Mouse (Mus musculus): ENCODE data around the gene Dcp1a. TPM values are rescaled to one million over a fixed set of nuclear protein-coding genes. Genes with fewer than 3 reads are reported as not detected.

Dcp1a gene
- polyA plus RNA-seq (2015; fragmentation: Nextera tagmentation; extraction: Ambion mirVana), result 18.4 and 19.3 TPM in 2 replicates

DNA sequence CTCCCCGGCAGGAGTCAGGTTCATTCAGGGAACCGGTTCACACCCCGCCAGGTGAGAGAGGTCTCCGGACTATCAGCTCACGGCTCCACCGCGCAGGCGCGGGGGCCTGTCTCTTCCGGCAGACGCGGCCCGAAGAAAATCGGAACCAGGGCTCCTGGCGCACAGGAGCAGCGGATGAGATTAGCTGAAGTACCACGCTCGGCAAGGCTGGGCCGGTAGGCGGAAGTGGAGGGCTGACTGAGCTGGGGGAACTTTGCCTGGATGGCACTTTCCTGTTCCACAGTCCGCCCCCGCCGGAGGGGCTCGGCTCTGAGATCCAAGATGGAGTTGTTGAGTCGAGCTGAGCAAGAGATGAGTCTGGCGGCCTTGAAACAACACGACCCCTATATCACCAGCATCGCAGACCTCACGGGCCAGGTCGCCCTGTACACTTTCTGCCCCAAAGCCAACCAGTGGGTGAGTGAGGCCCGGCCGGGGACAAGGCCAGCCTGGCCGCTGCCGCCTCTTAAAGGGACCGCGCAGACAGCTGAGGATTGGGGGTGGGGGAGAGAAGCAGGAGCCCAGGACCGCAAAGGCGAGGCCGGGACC is at the start of gene Dcp1a:
Gene Dcp1a (plus strand): TSS at position 175 of the 588 bp plus-strand sequence.
- H3K27me3 ChIP-seq, result 0 out of 2 replicates have a peak, but pooled peaks cover 11% of the 10 kb centered on the region
- peak within 1 kb of the TSS; percentile 96 for H3K9ac ChIP-seq
- under 1% methylated on average over 39 of the region's 39 CpGs for WGBS
- no peaks in the 10 kb centered on the region for H3K9me3 ChIP-seq
- peaks cover 24% of the 10 kb centered on the region for H3K36me3 ChIP-seq
- H3K27ac ChIP-seq, result peak within 1 kb of the TSS; percentile 90
- peak; percentile 99 for ATAC-seq (ENCODE audit: low FRiP score)
- H3K4me2 ChIP-seq, result peak within 1 kb of the TSS; percentile 63
- peaks cover 20% of the 10 kb centered on the region for H3K4me1 ChIP-seq (replicated peaks)
- peak within 1 kb of the TSS; percentile 93 for H3K4me3 ChIP-seq

DNA sequence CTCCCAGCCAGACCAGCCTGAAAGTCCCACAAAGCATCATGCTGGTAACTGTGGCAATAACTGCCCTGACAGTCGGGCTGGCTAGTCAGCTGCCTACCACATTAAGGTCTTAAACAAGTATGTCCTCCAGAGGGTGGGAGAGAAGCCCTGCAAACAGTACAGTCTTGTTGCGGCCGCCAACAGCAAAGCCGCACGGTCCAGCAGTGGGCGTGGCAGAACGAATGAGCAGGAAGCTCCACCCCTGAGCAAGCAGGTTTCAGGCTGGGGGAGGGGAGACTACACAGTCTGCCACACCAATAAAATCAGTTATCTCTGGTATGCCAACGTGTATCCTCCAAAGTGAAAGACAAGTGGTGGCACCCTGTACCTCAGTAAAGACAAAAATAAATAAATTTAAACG is 49.7 kb upstream of the Dcp1a start:
- no peak overlapping the region for H3K4me2 ChIP-seq
- no peaks in the 10 kb centered on the region for H3K27me3 ChIP-seq
- H3K4me3 ChIP-seq, result no peak overlapping the region
- no peaks in the 10 kb centered on the region for H3K9me3 ChIP-seq
- 72% methylated on average over 9 of the region's 9 CpGs for WGBS
- no peak overlapping the region for H3K27ac ChIP-seq
- no peak for ATAC-seq (ENCODE audit: low FRiP score)
- no peaks in the 10 kb centered on the region for H3K36me3 ChIP-seq
- no peak overlapping the region for H3K9ac ChIP-seq
- peaks cover 17% of the 10 kb centered on the region for H3K4me1 ChIP-seq (replicated peaks)

DNA sequence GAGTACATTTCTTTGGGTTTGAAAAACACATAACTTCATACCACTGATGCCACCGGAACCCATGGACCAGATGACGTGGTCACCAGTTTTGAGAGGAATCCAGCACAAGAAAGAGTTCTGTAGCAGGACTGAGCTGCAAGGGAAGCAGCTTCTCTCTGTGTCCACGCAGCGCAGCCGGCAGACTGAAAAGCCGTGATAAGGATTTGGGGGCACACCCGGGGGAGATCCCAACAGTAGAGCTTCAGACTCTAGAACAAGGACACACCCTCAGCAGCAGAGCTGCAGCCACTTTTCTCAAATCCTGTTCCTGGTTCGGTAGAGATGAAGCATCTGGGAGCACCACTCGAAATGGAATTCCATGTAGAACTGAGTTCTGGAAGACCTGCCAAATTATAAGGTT is 49.3 kb upstream of the Dcp1a start:
- Histone ChIP-seq H3K4me3 (no peak overlapping the region), H3K4me2 (no peak overlapping the region), H3K27me3 (no peaks in the 10 kb centered on the region), H3K9me3 (no peaks in the 10 kb centered on the region), H3K27ac (no peak overlapping the region), H3K4me1 (replicated peaks) (peaks cover 12% of the 10 kb centered on the region), H3K36me3 (no peaks in the 10 kb centered on the region), H3K9ac (no peak overlapping the region)
- 89% methylated on average over 9 of the region's 9 CpGs for WGBS
- no peak for ATAC-seq (ENCODE audit: low FRiP score)

DNA sequence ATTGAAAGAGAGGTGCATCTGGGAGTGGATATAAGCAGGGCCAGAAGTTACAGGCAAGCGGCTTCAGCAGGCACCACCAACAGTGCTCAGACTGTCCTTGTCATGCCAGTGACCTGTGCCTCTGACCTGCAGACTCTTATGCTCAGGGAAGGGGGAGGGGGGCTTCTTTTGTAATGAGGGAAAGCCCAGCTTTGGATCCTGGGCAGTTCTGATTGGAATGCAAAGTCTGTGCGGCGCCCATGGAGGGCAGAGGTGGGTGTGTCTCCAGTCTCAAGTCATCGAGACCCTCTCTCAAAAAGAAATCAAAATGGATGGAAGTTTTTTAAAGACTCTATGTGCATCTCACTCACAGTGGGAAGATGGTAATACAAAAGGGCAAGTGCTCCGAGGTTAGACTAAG is 48.9 kb upstream of the Dcp1a start:
- Histone ChIP-seq H3K36me3 (no peaks in the 10 kb centered on the region), H3K27ac (no peak overlapping the region), H3K4me3 (no peak overlapping the region), H3K9me3 (no peaks in the 10 kb centered on the region), H3K27me3 (no peaks in the 10 kb centered on the region), H3K4me1 (replicated peaks) (peaks cover 8% of the 10 kb centered on the region), H3K9ac (no peak overlapping the region), H3K4me2 (no peak overlapping the region)
- WGBS, result 56% methylated on average over 5 of the region's 5 CpGs
- no peak for ATAC-seq (ENCODE audit: low FRiP score)

DNA sequence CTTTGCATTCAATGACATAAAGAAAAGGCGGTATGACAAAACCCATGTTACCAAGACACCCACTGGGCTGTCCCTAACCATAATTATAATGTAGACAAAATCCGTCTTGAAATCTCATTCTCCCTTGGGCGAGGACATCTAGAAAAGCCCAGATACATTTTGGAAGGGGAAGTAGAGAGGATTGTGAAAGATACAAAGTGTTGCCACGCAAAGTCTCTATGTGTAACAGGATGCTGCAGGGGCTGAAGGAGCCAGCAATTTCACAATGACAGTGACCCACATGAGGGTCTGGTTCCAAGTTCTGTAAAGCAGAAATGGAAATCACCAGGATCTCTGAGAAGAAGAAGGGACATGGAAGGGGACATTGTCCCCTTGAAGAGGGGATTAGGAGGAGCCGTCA is 44.0 kb upstream of the Dcp1a start:
- H3K4me2 ChIP-seq, result no peak overlapping the region
- no peak overlapping the region for H3K4me3 ChIP-seq
- ATAC-seq (ENCODE audit: low FRiP score), result no peak
- no peaks in the 10 kb centered on the region for H3K9me3 ChIP-seq
- 90% methylated on average over 5 of the region's 5 CpGs for WGBS
- H3K27me3 ChIP-seq, result no peaks in the 10 kb centered on the region
- no peaks in the 10 kb centered on the region for H3K36me3 ChIP-seq
- H3K9ac ChIP-seq, result no peak overlapping the region
- H3K4me1 ChIP-seq (replicated peaks), result no peaks in the 10 kb centered on the region
- H3K27ac ChIP-seq, result no peak overlapping the region

DNA sequence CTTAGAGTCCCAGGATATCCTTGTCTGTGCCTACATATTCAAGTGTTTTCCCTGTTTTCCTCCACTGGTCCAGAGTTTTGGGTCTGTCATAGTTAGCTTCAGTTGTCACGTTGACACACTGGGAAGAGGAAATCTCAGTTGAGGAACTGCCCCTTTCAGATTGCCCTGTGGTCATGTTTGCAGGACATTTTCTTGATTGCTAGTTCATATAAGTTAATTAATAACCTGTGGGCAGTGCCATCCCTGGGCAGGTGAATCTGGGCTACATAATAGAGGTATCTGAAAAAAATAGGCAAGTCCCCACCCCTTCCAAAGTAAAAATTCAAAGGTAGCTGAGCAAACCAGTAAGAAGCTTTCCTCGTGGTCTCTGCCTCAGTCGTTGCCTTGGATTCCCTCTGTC is 39.4 kb upstream of the Dcp1a start:
- no peak overlapping the region for H3K27ac ChIP-seq
- no peaks in the 10 kb centered on the region for H3K36me3 ChIP-seq
- no peaks in the 10 kb centered on the region for H3K9me3 ChIP-seq
- no peak overlapping the region for H3K4me3 ChIP-seq
- no peak for ATAC-seq (ENCODE audit: low FRiP score)
- H3K9ac ChIP-seq, result no peak overlapping the region
- no peaks in the 10 kb centered on the region for H3K27me3 ChIP-seq
- no peak overlapping the region for H3K4me2 ChIP-seq
- WGBS, result 80% methylated on average over 3 of the region's 3 CpGs
- no peaks in the 10 kb centered on the region for H3K4me1 ChIP-seq (replicated peaks)

DNA sequence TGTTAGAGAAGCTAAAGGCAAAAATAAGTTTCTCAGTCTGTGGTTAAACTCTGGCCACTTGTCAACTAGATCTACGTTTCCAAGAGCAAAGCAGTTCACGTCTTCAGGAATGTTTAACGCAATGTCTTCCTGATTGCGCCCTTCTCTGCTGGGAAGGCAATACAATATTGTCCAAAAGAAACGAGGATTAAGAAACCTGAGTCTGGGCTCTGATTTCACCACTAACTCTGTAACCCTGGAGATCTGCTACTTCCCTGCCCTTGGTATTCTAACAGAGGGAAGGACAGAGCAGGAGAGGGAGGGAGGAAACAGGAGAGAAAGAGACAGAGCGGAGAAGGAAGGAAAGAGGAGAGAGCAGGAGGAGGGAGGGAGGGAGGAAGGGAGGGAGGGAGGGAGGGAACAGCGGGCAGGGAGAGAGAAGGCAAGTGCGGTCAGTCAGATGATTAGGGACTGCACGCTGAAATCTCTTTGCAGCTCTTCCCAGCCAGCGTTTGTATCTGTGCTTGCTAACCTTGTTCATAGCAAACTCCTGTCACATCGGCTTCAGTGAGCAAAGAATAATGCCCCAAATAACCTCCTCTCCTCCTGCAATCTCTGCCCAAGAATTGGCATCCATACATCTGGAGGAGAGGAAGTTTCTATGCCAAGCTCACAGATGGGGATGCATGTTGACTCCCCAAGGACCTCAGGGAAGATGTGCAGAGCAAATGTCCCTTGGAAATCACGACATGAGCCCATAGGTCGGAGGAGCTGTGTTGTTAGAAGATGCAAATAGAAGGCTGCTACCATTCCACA is 23.3 kb upstream of the Dcp1a start:
- H3K9me3 ChIP-seq, result no peaks in the 10 kb centered on the region
- H3K4me1 ChIP-seq (replicated peaks), result peaks cover 4% of the 10 kb centered on the region
- H3K36me3 ChIP-seq, result no peaks in the 10 kb centered on the region
- H3K4me3 ChIP-seq, result no peak overlapping the region
- H3K4me2 ChIP-seq, result peak overlapping the region; percentile 33; the same call in 1 of the 2 replicates
- H3K27me3 ChIP-seq, result peaks cover 5% of the 10 kb centered on the region; the same call in 1 of the 2 replicates
- ATAC-seq (ENCODE audit: low FRiP score), result no peak
- no peak overlapping the region for H3K27ac ChIP-seq
- peak overlapping the region; percentile 39; the same call in 1 of the 2 replicates for H3K9ac ChIP-seq
- 23% methylated on average over 12 of the region's 13 CpGs for WGBS

DNA sequence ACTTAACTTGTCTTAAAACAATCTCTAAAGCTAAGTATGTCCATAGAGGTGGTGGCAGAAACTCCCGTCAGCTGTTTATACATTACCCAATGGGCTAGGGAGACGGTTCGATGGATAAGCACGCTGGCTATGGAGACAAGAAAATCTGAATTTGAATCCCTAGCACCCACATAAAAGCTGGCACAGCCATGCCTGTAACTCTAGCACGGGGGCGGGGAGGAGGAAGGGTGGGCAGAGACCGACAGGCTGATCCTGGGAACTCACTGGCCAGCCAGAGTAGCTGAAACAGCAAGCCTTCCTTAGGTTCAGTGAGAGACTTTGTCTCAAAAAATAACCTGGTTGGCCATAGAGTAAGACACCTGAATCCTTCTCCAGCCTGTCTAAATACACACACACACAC is 21.9 kb upstream of the Dcp1a start:
- no peak for ATAC-seq (ENCODE audit: low FRiP score)
- no peak overlapping the region for H3K4me2 ChIP-seq
- no peaks in the 10 kb centered on the region for H3K9me3 ChIP-seq
- WGBS, result 65% methylated on average over 7 of the region's 7 CpGs
- H3K27ac ChIP-seq, result no peak overlapping the region
- H3K9ac ChIP-seq, result no peak overlapping the region
- peaks cover 5% of the 10 kb centered on the region; the same call in 1 of the 2 replicates for H3K27me3 ChIP-seq
- H3K36me3 ChIP-seq, result no peaks in the 10 kb centered on the region
- H3K4me3 ChIP-seq, result no peak overlapping the region
- peaks cover 4% of the 10 kb centered on the region for H3K4me1 ChIP-seq (replicated peaks)

DNA sequence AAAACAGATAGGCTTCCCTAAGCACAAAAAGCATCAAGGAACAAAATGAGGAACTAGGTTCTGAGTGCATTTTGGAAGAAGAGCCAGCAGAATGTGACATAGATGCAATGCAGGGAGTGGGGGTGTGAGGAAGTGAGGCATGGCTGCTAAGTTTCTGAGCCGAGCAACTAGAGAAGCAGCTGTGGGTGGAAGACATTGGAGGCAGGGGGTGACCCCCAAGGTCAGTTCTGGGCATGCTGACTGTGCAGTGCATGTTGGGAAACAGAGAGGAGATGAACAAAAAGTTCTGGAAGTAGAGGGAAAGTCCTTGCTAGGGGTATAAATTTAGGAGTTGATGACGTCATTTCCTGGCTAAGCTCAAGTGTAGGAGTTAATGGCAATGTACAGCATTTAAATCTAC is 21.4 kb upstream of the Dcp1a start:
- no peak overlapping the region for H3K9ac ChIP-seq
- no peak overlapping the region for H3K4me2 ChIP-seq
- H3K36me3 ChIP-seq, result no peaks in the 10 kb centered on the region
- no peak overlapping the region for H3K27ac ChIP-seq
- ATAC-seq (ENCODE audit: low FRiP score), result no peak
- no peak overlapping the region for H3K4me3 ChIP-seq
- WGBS, result 52% methylated on average over 2 of the region's 2 CpGs
- H3K27me3 ChIP-seq, result peaks cover 5% of the 10 kb centered on the region; the same call in 1 of the 2 replicates
- H3K4me1 ChIP-seq (replicated peaks), result peaks cover 4% of the 10 kb centered on the region
- H3K9me3 ChIP-seq, result no peaks in the 10 kb centered on the region

DNA sequence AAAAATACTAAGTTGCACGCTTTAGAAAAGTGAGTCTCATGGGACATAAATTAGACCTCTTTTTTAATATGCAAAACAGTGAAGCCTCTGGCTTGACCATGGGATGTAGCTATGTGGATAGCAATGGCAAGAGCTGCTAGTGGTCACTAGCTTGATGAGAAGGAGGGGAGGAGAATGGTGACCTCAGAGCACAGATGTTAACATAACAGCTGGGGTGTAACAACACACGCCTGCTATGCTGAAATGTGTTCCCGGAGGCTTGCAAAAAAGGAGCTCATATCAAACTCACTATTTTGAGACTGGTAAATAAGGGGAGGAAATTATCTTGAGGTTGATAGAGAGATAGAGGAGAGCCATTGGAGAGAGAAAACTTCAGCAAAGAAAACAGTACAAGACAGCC is 20.5 kb upstream of the Dcp1a start:
- peaks cover 5% of the 10 kb centered on the region; the same call in 1 of the 2 replicates for H3K27me3 ChIP-seq
- H3K4me3 ChIP-seq, result no peak overlapping the region
- H3K36me3 ChIP-seq, result no peaks in the 10 kb centered on the region
- H3K9me3 ChIP-seq, result no peaks in the 10 kb centered on the region
- H3K27ac ChIP-seq, result no peak overlapping the region
- H3K4me2 ChIP-seq, result no peak overlapping the region
- H3K4me1 ChIP-seq (replicated peaks), result peaks cover 4% of the 10 kb centered on the region
- H3K9ac ChIP-seq, result no peak overlapping the region
- WGBS, result 80% methylated on average over 3 of the region's 3 CpGs
- ATAC-seq (ENCODE audit: low FRiP score), result no peak

DNA sequence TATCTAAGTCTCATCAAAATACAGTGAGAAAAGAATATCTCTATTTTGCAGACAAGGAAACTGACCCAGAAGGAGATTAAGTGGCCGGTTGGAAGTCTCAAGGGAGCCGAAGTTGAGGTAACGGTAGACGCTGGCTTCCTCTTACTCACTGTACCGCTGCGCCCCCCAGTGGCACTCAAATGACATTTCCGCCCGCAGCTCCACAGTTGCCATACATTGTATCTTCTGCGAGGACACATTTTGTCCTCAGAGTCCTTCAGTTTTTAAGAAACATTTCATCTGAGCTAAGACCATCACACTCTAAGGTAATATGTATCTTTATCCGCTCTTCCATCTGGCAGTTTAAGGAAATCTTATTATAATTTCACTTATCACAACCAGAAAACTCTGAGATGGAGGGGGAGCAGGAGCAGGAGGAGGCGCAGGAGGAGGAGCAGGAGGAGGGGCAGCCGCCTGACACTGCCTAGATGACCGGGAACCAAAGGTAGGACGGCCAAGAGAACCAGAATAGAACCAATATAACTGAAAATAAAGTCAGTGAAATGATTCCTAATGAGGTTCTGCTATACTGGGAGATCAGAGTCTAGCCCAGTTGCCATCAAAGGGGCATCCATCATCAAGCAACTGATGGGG is 19.3 kb upstream of the Dcp1a start:
- H3K4me1 ChIP-seq (replicated peaks), result peaks cover 4% of the 10 kb centered on the region
- H3K4me3 ChIP-seq, result no peak overlapping the region
- no peak overlapping the region for H3K27ac ChIP-seq
- peaks cover 5% of the 10 kb centered on the region; the same call in 1 of the 2 replicates for H3K27me3 ChIP-seq
- no peak overlapping the region for H3K4me2 ChIP-seq
- ATAC-seq (ENCODE audit: low FRiP score), result no peak
- 5% methylated on average over 14 of the region's 14 CpGs for WGBS
- H3K9me3 ChIP-seq, result no peaks in the 10 kb centered on the region
- H3K36me3 ChIP-seq, result no peaks in the 10 kb centered on the region
- H3K9ac ChIP-seq, result no peak overlapping the region; the same call in 1 of the 2 replicates

DNA sequence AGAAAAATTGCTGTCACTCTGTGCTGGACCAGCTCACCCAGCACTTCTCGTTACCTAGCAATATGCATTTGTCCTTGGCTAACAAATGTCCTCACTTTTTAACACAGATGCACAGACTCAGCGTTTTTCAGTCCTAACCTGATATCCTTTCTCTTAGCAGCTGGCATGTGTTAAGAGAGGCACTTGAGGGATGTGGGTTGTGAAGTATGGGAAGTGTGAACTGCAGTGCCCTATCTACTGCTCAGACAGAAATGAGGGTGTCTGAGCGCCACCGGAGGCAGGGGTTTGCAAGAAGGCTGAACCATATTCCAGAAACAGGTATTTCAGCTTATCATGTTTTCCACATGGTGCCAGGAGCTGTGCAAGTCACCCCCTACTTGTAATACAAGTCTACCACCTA is 16.0 kb upstream of the Dcp1a start:
- H3K4me3 ChIP-seq, result no peak overlapping the region
- WGBS, result 88% methylated on average over 4 of the region's 4 CpGs
- H3K27me3 ChIP-seq, result peaks cover 5% of the 10 kb centered on the region; the same call in 1 of the 2 replicates
- H3K27ac ChIP-seq, result no peak overlapping the region
- H3K9ac ChIP-seq, result no peak overlapping the region
- no peak overlapping the region for H3K4me2 ChIP-seq
- ATAC-seq (ENCODE audit: low FRiP score), result no peak
- H3K36me3 ChIP-seq, result no peaks in the 10 kb centered on the region
- no peaks in the 10 kb centered on the region for H3K4me1 ChIP-seq (replicated peaks)
- no peaks in the 10 kb centered on the region for H3K9me3 ChIP-seq
